Mouse (Mus musculus) liver, postnatal 0 days (tissue): ENCODE data around the gene Trmt5.

Source experiments
- CTCF ChIP-seq: sonication (generic); IDR thresholded peaks from 2 replicates; pipeline ENCODE4 v1.5.1; 2016; ENCODE audit warnings: antibody characterized with exemption, low read depth
- EP300 ChIP-seq: IDR thresholded peaks from 2 replicates; pipeline ENCODE4 v1.6.1; 2016; ENCODE audit warnings: antibody characterized with exemption, low read depth, mild to moderate bottlenecking

DNA sequence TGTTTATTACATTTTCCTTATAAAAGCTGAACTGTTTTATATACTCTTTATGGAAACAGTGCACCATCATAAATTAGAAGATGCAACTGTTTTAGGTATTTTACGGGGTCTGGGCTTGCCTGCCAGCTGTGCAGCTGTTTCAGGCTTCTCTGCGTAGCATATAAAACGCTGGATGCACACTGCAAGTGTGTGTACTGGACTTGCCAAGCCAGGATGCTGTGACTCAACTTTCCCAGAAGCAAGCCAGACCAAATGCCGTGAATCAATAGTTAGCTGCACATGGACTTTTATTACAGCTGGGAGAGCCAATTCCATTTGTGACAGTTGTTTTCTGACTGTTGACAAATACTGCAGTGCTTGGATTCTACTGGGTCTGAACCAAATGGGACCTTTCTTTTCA, 16.6 kb downstream of the Trmt5 start:
- TF ChIP-seq EP300 = no peak
- TF ChIP-seq CTCF = no peak
